Mouse (Mus musculus): ENCODE data around the gene Tspan18.

Tspan18 gene

DNA sequence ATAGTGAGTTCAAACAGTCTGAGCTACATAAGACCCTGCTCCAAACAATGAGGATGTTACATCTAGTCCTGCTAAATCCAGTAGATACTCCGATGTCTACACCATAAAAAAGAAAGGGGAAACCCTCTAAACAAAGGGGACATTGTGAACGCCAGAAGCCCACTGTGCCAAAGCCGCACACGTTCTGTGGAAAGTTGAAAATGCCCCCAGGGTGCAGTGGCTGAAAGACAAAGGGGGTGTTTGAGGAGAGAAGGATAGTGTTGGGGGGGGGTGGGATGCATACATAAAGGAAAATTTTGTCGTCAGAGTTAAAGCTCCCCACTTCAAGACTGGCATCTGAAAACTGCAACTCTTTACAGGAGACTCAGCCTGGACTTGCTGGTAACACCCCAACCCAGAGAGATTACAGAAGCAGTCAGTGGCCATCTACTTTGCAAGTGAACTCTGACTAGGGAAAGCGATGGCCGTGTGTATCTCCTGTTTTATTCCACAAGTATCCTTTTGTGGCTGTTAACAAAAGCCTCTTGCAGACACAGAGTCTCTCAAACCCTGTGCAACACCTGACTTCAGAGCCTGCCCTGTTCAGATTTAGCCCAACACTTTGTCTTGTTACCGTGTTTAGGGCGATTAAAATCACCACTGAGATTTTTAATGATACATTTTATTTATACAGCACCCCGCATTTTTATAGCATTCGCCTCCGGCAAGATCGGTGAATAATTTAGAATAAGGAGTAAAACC lies 42.9 kb downstream of the Tspan18 start:
- DNase-seq (ENCODE audit: extremely low spot score), result no peak

DNA sequence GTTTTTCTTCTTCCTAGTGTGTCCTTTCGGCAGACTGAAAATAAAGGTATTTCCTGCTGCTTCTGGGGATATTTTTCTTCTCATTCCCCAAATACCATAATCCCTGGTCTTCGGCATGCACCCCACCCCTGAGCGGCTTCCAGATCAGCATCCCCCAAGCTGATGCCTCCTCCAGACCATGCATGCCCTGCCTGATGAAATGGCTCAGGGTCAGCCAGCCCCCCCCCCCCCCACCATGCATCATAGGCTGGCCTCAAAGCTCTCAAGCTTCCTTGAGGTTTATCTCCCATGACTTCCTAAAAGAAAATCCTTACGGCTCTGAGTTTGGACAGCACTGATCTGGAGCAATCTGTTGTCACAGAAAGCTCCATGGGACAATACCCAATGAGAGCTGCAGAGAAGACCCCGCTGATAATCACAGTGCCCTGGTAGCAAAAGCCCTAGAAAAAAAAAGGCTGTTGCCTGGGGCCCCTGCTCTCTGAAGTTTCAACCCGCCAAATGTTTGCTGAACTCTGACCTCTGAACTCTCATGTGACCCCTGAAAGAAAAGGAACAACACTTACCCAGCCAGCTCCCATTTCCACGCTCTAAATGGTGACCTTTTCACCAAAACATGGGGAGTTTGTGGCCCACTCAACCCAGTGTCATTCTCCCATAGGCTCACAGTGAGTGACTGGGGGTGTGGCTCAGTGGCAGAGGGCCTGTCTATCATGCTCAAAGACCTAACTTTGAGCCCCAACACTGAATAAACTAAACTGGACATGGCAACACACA lies 43.8 kb downstream of the Tspan18 start:
- peak; percentile 85 for DNase-seq (ENCODE audit: extremely low spot score)

DNA sequence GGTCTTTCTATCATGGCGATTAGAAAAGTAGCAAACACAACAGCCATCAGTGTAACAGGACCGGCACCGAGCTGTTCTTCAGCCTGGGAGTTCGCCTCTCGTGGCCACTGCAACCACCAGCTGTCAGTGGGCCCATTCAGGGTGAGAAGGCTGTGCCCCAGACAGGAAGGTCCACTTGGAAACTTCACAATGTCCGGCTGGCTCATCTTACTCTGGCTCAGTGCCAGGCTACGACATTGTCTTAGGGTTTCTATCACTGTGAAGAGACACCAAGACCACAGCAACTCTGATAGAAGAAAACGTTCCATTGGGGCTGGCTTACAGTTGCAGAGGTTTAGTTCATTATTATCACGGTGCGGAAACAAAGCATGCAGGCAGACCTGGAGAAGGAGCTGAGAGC lies 45.1 kb downstream of the Tspan18 start:
- no peak for DNase-seq (ENCODE audit: extremely low spot score)

DNA sequence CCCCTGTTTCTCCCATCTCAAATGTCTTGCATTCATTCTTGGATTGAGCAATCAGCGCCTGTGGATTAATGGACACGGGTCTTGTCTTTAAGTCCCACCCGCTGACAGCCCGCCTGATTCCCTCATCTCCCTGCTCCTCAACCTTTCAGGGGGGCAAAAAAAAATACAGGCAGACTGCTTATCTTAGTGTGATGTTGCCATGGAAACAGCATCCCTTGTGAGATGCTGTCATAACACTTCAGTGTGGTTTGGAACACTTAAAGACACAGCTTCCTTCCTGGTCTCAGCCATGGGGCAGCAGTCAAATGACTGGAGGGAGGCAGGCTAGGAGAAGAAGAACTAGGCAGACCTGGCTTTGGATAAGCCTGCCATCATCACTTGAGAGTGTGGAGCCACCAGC lies 47.0 kb downstream of the Tspan18 start:
- no peak for DNase-seq (ENCODE audit: extremely low spot score)

DNA sequence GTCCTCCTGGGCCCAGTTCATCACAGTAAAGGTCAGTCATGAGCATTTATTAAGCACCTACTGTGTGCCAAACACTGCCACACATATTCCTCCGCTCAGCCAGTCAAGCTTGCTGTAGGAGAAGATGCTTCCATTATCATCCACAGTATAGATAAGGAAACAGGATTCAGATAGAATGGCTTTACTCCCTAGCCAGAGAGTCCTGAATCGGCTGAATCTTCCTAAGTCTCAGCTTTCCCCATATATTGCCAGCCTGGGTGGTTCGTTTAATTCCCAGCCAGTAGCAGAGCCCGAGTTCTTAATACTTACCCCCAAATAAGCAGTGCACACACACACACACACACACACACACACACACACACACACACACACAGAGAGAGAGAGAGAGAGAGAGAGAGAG lies 47.6 kb downstream of the Tspan18 start:
- no peak for DNase-seq (ENCODE audit: extremely low spot score)

DNA sequence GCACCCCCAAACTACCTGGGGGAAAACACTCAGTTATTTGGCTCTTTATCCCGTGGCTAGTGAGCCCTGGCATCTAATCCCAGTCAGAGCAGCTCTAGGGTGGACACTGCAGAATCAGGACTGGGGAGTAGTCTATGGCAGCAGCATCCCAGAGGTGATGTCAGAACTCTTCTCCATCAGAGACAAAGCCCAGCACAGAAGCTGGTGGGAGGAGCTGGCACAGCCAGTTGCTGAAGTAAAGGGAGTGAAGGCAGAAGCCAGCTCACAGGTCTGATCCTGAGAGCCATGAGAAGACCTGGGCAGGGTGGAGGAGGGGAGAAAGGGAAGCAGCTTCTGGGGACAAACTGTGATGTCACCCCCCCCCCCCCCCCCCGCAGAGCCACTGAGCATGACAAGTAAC lies 48.0 kb downstream of the Tspan18 start:
- DNase-seq (ENCODE audit: extremely low spot score), result no peak

DNA sequence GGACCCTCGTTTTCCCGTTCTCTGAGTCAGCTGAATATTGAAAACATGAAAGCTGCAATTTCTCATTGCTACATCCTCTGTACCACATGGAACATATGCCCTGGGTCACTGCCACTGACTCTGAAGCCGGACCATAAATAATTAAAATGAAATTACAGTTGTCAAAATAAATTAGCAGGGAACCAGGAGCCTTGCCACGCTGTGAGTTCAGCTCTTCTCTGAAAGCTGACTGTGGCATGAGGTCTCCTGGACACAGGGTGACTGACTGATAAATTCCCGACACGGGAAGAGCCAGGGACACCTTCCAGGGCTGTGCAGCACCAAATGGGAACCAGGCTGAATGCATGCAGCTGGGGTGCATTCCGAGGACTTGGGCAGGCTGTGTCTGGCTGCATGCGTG lies 48.5 kb downstream of the Tspan18 start:
- DNase-seq (ENCODE audit: extremely low spot score), result no peak

DNA sequence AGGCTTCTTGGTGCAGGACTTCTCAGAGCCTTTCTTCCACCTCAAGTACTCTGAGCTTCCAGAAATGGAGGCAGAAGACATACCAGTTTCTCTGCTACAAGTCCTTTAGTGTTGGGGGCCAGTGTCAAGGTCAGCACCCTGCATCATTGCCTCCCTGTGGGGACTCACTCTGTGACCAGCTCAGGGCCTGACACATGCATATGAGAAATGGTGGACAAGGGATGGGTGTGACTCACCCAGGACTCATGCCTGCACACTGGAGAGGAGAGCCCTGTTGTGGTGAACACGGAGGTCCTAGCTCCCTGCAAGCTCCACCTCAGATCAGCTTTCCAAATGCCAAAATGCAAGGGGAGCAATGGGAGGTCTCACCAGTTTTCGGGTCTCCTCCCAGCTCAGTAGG lies 49.7 kb downstream of the Tspan18 start:
- no peak for DNase-seq (ENCODE audit: extremely low spot score)

DNA sequence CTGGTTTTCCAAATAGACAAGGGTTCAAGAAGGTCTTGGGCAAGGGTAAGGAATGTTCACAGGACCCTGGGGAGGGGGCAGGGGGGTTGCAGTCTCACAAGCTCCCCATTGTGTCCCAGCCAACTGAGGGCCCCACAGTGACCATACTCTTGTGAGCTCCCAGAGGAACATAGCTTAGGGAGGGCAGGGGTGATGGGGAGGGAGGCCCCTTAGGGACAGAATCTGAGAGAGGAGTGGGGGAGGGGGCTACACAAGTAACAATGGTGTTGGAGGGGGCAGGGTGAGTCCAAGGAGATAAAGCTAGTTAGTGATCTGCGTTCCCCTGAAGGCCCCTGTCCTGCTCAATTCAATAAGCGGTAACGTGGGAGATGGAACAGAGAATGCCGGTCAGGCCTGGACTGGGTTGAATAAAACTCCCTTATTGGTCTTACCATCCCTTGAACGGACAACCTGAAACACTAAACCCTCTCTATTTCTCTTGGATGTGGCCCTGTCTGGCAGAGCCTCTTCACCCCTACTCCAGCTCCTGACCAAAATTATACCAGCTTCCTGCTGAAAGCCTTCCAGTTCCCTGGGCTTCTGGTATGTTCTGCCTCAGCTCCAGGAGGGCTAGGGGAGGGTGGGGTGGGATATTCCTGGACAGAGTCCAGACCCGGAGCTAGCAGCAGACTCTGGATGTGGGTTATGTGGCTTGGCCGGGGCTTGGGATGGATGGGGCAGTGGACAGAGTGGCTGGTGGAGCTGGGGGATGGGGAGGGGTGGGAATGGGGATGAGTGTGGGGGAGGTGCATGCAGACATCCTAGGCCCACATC lies 50.6 kb downstream of the Tspan18 start:
- peak; percentile 54 for DNase-seq (ENCODE audit: extremely low spot score)

DNA sequence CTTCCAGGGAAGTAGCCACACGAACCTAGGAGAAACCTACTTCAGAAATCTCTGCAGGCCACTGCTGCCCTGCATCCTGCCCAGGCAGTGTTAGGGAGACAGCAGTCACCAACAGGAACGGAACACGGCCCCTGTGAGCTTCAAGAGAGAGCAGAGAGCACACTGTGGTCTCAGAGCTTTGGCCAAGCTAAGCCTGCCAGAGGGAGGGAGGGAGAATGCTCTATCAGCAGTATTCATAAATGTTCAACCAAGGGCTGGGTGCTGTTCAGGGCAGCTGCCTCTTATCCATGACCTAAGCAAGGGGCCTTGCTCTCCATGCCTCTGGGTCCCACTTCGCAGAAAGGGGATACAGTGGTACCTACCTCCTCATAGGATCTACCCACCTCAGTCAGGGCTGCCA lies 51.7 kb downstream of the Tspan18 start:
- DNase-seq (ENCODE audit: extremely low spot score), result no peak

DNA sequence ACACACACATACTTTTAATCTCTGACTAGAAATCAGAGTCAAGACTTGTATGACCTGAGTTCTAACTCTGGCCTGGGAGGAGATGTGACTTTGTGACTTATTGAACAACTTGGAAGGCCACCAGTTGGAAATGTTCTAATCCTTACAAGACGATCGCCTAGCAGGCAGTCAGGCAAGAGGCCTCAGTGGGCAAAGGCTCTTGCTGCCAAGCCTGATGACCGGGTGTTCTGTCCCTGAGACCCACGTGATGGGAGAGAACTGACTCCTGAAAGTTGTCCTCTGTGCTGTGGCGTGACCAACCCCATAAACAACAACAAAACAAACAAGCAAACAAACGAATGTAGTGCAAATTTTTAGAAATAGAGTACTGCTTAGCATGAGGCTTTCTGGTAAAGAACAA lies 52.8 kb downstream of the Tspan18 start:
- no peak for DNase-seq (ENCODE audit: extremely low spot score)

DNA sequence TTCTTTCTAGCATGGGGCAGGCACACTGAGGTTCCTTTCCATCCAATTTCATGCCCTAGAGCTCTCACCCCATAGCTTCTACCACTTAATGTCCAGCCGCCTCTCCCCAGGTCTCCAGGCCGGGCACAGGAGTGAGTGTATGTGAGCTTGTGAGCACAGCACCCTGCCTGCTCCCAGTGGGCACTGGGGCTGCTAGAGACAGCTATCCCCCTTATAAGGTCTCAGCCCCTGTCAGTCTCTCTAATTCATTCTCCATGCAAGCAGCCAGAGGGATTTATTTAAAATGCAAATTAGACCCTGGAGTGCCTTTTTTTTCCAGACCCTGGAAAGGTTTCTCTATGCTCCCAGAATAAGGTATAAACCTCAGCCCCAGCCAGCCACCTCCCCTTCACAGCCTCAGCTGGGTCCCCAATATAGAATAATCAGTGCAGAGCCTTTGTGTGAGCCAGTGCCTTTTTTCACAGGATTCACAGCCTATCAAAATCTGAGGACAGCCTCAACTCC lies 54.1 kb downstream of the Tspan18 start:
- DNase-seq (ENCODE audit: extremely low spot score), result no peak

DNA sequence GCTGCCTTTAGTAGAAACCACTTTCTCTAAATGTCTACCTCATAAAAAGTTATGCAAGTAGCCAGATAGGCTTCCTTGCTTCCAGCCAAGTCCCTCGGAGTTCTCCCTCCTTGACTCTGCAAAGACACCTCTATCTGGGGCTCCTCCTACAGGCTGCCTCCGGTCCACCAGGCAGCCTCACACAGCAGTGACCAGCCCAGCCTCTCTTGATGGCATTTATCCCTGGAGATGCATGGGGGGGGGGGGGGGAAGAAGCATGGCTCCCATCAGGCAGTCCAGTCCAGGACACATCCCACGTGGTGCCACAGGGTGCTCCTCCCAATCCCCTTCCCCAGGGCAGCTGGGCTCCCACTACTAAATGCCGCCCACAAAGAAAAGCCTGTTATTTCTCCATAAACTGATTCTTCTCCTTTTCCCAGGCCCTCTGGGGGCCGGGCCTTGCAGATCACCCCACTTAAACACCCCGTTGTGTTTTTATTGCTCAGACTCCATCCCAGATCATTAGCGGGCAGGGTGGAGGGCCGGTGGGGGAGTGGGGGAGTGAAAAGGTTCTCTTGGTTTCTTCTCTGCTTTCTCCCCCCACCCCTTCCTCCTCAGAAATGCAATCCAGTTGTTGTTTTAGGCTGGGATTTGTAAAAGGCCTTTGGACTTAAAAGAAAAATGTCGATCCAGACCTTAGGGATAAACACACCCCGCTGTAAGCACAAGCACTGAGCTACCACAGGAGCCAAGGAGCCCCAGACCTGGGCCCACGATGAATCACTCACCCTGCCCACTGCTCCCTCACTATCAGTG lies 55.9 kb downstream of the Tspan18 start:
- peak; percentile 70 for DNase-seq (ENCODE audit: extremely low spot score)

DNA sequence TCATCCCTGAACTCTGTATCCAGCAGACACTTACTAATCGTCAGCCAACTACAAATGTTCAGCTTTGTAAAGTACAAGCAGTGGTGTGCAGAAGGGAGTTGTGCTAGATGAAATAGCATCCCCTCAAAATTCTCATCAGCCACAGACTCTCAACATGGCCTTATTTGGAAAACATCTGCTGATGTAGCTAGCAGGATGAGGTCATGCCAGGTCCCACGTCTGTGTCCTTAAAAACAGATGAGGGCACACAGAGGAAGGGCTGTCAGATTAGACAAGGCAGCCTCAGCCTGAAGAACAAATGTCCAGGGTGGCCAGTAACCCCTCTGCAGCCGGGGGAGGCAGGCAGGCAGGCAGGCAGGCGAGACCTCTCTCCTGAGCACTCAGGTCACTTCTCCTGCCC lies 56.8 kb downstream of the Tspan18 start:
- DNase-seq (ENCODE audit: extremely low spot score), result no peak

DNA sequence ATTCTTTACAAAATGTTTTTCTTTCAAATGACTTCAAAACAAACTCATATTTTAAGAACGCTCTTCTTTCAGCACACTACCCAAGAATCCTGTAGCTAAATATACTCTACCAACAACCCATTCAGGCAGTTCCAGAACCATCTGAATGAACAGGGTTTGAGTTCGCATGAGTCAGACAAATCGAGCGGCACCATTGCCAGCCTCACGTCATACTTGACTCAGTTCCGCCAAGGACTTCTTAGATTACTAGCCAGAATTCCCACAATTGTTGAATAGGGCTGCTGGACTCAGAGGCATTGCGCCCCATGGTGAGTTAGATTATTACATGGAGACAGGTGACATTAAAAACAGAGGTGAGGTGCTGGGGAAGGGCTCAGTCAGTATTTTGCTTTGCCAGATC lies 58.3 kb downstream of the Tspan18 start:
- DNase-seq (ENCODE audit: extremely low spot score), result no peak

DNA sequence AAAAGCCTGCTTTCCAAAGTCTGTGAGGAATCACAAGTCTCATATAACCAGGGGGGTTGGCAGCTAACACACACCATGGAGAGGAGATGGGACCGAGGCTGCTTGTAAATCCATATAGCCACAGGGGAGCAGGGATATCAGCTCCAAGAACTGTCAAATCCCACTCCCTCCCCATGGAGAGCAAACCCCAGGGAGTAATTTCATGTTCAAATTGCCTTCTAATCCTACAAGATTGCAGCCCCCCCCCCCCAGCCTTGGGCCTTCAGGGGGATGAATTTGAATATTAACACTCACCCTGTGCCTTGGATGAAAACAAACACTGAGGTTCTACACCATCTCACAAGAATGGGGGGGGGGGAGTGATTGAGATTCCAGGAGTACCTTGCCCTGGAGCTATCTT lies 60.4 kb downstream of the Tspan18 start:
- DNase-seq (ENCODE audit: extremely low spot score), result no peak

DNA sequence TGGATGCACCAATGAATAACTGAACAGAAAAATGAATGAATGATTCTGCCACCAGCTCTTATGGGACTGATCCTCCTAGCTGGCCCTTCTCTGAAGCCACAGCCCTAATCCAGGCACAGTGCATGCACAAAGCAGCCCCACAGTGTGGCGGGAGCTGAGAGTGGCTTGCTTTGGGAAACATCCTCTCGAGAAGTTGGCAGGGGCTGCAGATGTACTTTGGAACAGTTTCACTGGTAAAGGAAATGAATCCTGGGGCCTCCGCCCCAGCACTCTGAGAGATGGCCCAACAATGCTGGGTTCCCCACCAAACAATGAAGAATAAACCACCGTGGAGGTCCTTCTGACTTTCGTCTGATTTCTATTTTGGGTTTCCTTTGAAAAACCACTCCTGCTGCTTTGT lies 64.2 kb downstream of the Tspan18 start:
- no peak for DNase-seq (ENCODE audit: extremely low spot score)

DNA sequence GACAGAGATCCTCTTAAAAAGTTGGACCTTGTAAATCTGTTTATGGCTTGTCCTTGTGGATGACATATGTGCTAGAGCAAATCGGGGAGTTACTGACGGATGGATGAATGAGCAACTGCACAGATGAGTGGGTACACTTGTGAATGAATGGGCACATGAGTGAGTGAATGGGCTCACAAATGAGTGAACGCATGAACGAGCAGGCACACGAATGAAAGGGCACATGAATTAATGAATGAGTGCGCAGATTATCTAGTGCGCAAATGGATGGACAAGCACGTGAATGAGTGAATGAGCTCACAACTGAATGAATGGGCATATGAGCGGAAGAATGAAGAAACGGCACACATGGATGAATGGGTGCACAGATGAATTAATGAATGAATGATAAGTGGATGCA lies 64.7 kb downstream of the Tspan18 start:
- DNase-seq (ENCODE audit: extremely low spot score), result no peak

DNA sequence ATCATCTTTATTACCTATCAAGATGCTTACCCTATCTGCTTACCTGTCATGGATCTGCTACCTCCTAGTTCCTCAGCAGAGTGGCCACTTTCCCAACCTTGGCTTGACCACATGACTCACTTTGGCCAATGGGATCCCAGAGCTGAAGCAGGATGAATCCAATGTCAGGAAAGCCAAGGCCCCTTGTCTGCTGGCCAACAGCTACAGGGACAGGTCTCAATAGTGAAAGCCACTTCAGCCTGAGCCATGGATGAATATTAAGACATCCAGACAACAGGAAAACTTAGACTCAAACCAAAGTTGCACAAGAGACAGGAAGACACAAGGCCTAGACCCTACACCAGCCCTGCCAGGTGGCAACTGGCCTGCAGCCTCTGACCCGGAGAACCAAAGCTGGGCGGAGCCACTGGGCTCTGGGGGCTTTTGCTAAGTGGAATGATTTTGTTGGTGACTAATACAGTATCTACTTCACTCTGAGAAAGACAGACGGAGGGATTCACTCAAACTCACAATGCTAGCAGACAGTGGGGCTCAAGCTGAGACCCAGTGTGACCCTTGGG lies 65.5 kb downstream of the Tspan18 start:
- DNase-seq (ENCODE audit: extremely low spot score), result no peak

DNA sequence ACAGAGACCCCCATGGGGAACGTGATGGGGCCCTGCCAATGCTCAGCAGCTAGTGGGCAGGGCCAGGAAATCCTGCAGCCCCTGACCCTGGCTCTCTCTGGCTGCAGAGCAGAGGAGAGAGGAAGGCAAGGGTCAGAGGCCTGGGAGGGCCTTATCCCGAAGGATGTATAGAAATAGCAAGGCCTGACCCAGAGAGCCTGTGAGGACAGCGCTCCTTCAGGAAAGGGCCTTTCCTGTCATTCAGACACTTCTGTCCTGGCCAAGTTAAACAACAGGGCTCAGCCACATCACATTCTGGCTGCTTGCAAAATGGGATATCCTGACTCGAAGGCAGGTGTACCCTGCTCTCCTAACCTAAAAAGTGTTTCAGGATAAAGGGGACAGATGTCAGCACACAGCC lies 66.5 kb downstream of the Tspan18 start:
- no peak for DNase-seq (ENCODE audit: extremely low spot score)

DNA sequence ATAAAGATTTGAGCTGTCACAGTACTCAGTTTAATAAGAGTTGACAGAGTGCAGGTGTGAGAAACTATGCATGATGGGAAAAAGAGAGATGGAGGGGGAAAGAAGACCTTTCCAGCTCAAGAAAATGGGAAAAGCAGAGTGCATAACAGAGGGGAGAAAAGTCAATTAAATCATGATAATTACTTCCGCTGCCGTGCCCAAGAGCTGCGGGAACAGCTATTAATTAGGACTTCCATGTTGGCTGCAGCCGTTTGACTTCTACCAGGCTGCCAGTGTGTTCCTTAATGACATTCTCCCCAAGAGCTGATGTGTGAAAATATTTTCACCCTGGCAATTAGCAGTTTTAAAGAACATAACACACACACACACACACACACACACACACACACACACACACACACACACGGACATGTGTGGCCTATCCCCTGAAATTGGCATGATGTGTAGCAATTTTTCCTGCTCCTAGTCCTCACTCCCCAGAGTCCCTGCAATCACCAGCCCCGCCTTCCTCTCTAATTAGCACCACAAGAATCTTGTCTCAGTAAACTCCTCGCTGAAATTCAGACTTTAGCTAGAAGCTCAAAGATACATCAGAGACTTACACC lies 67.6 kb downstream of the Tspan18 start:
- DNase-seq (ENCODE audit: extremely low spot score), result no peak

All from embryo, embryonic 9.5 days (tissue).